Mouse (Mus musculus): Measurements from ENCODE around the gene Ambra1. TPM values are rescaled to one million over a fixed set of nuclear protein-coding genes. Genes with fewer than 3 reads are reported as not detected.

Gene Ambra1
- polyA plus RNA-seq, 1 experiment from 2014 or later, result 14.5 TPM

DNA sequence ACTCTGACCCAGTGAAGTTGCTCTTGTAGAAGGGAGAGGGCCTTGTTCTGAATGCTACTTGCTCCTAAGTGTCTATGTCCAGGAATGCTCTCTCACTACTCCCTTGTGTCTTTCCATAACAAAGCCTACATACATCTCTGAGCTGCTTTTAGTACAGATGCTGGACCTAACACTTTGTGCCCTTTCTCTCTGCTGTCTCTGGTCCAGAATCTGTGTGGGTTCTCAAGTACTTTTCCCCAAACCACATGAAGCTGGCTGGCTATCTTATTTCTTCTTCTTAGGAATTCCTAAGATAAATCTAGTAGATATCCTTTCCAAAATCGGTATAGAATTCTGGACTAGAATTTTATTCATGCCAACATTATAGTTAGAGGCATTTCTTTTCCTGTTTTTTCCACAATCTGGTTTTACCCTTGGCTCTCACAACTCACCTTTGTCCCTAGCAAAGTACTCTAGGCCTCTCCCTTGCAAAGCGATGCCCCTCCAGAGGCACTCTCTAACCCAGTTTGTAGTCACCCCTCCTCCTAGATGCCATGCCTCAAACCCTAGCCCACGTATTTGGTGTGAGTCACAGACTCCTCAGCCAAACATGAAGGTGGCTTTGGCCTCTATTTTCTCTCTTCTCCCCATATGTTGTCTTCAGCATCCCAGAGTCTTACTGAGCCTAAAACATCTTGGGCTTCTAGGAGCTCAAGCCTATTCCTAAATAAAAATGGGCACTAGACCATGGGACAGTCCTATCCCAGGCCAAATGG is 173.4 kb downstream of the Ambra1 start:
- H3K4me2 ChIP-seq, result no peak overlapping the region
- 84% methylated on average over 3 of the region's 3 CpGs for WGBS
- H3K27ac ChIP-seq (ENCODE audit: poor library complexity, severe bottlenecking), result no peak overlapping the region
- no peak overlapping the region for H3K9ac ChIP-seq
- no peak overlapping the region for H3K4me3 ChIP-seq
- no peaks in the 10 kb centered on the region for H3K27me3 ChIP-seq (replicated peaks)
- no peaks in the 10 kb centered on the region for H3K9me3 ChIP-seq (replicated peaks)
- no peak for ATAC-seq (ENCODE audit: insufficient number of reproducible peaks, low FRiP score)
- peaks cover 14% of the 10 kb centered on the region for H3K36me3 ChIP-seq
- no peaks in the 10 kb centered on the region for H3K4me1 ChIP-seq (replicated peaks)

- no peak overlapping the region for H3K4me2 ChIP-seq
- WGBS, result 75% methylated on average over 5 of the region's 5 CpGs
- no peak overlapping the region for H3K4me3 ChIP-seq
- peaks cover 23% of the 10 kb centered on the region for H3K36me3 ChIP-seq
- H3K27ac ChIP-seq (ENCODE audit: poor library complexity, severe bottlenecking), result no peak overlapping the region
- H3K4me1 ChIP-seq (replicated peaks), result no peaks in the 10 kb centered on the region
- H3K9ac ChIP-seq, result no peak overlapping the region
- H3K27me3 ChIP-seq (replicated peaks), result no peaks in the 10 kb centered on the region
- no peaks in the 10 kb centered on the region for H3K9me3 ChIP-seq (replicated peaks)
- ATAC-seq (ENCODE audit: insufficient number of reproducible peaks, low FRiP score), result no peak
These were observed 174.8 kb downstream of the Ambra1 start for GRCm38 (mm10) chr2:91904618-91905307.

DNA sequence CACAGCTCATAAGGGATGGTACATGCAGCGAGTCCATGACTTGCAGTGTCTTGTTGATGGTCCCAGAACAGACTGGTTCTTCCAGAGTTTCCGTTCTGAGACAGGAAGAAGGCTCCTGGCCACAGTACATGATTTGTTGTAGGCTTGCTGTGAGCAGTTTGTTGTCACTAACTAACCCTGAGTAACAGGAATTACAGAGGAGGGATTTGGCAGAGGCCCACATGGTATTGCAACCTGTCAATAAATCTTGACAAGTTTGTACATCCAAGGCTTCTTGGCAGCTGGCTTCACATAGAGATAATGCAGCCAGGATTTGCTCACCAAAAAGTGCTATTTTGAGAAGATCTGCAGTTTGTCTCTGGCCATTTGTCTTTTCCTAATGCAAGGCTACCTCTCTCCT is 176.2 kb downstream of the Ambra1 start:
- 91% methylated on average over 2 of the region's 2 CpGs for WGBS
- no peak overlapping the region for H3K4me3 ChIP-seq
- peaks cover 25% of the 10 kb centered on the region for H3K36me3 ChIP-seq

DNA sequence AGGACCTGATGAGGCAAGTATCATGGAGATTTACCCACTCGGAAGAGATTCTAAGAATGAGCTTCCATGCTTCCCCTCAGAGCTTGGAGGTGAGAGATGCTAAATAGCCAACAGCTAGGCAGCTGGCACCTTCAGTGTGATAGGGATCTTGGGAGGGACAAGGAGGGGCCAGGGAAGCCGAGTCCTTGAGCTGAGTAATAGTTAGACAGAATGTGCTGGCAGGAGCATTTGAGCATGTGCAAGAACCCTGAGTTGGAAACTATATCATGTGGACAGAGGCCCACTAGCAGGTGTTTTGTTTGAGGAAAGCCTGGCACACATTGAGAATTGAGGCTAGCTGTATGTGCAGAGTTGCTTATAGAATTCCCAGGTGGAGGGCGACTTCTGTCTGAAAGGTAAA is 182.7 kb downstream of the Ambra1 start:
- Histone ChIP-seq H3K27me3 (replicated peaks) (no peaks in the 10 kb centered on the region), H3K36me3 (peaks cover 76% of the 10 kb centered on the region), H3K4me1 (replicated peaks) (peaks cover 8% of the 10 kb centered on the region; the same call in 1 of the 2 replicates), H3K9me3 (replicated peaks) (no peaks in the 10 kb centered on the region), H3K9ac (no peak overlapping the region), H3K4me3 (no peak overlapping the region), H3K4me2 (no peak overlapping the region), H3K27ac (ENCODE audit: poor library complexity, severe bottlenecking) (no peak overlapping the region)
- no peak for ATAC-seq (ENCODE audit: insufficient number of reproducible peaks, low FRiP score)
- WGBS, result 56% methylated on average over 3 of the region's 3 CpGs

More for the DNA sequence above, 176.2 kb downstream of the Ambra1 start:
- no peaks in the 10 kb centered on the region for H3K27me3 ChIP-seq (replicated peaks)
- H3K9me3 ChIP-seq (replicated peaks), result no peaks in the 10 kb centered on the region
- H3K27ac ChIP-seq (ENCODE audit: poor library complexity, severe bottlenecking), result no peak overlapping the region
- H3K4me1 ChIP-seq (replicated peaks), result no peaks in the 10 kb centered on the region
- H3K9ac ChIP-seq, result no peak overlapping the region
- ATAC-seq (ENCODE audit: insufficient number of reproducible peaks, low FRiP score), result no peak
- H3K4me2 ChIP-seq, result no peak overlapping the region

GRCm38 (mm10) chr2:91913328-91914110 is 183.6 kb downstream of the Ambra1 start:
- no peak overlapping the region for H3K9ac ChIP-seq
- ATAC-seq (ENCODE audit: insufficient number of reproducible peaks, low FRiP score), result no peak
- peaks cover 8% of the 10 kb centered on the region; the same call in 1 of the 2 replicates for H3K4me1 ChIP-seq (replicated peaks)
- H3K4me2 ChIP-seq, result no peak overlapping the region
- WGBS, result 71% methylated on average over 7 of the region's 7 CpGs
- no peaks in the 10 kb centered on the region for H3K27me3 ChIP-seq (replicated peaks)
- peaks cover 84% of the 10 kb centered on the region for H3K36me3 ChIP-seq
- H3K4me3 ChIP-seq, result no peak overlapping the region
- no peak overlapping the region for H3K27ac ChIP-seq (ENCODE audit: poor library complexity, severe bottlenecking)
- no peaks in the 10 kb centered on the region for H3K9me3 ChIP-seq (replicated peaks)

DNA sequence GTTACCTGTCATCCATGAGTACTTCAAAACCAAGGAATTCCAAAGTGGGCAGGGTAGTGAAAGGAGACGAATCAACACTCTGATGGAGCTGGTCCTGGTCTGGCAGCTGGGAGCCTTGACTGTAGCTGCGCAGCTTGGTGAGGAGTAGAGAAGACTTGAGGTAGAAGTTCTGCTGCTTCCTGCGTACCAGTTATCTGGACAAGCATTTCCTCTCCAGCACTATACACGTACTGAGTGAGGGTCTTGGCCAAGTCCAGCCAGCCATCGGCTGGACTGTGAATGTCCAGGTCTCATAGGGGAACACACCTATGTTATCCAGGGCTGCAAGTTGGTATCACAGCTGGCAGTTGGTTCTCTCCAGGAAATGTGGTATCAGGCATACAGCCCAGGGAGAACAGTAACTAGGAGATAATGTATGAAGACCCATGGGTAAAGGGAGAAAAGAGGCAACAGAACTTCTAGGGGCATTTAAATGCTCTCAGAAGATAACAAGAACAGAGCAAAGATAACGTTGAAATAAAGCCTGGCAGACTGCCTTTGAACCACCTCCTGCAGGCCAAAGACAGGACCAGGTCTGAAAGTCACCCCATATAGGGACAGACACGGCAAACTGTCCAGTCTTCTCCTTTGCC is 186.5 kb downstream of the Ambra1 start:
- H3K4me3 ChIP-seq, result no peak overlapping the region
- 57% methylated on average over 7 of the region's 7 CpGs for WGBS
- H3K4me1 ChIP-seq (replicated peaks), result peaks cover 11% of the 10 kb centered on the region
- no peak overlapping the region for H3K4me2 ChIP-seq
- H3K27ac ChIP-seq (ENCODE audit: poor library complexity, severe bottlenecking), result no peak overlapping the region
- H3K36me3 ChIP-seq, result peaks cover 66% of the 10 kb centered on the region
- no peak for ATAC-seq (ENCODE audit: insufficient number of reproducible peaks, low FRiP score)
- H3K9ac ChIP-seq, result no peak overlapping the region
- peaks cover 14% of the 10 kb centered on the region for H3K27me3 ChIP-seq (replicated peaks)
- no peaks in the 10 kb centered on the region for H3K9me3 ChIP-seq (replicated peaks)

DNA sequence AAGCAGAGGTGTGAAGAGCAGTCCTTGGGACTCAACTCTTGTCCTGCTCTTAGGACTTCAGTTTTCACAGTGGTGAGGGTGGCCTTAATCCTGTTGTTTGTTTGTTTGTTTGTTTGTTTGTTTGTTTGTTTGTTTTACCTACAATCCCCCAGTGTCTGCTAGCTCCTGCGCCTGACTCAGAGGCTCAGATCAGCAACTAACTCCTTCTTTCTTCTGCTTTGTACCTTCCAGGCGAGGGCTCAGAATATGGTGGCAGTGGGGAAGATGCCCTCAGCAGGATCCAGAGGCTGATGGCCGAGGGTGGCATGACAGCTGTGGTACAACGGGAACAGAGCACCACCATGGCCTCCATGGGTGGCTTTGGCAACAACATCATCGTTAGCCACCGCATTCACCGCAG is 187.2 kb downstream of the Ambra1 start:
- no peak for ATAC-seq (ENCODE audit: insufficient number of reproducible peaks, low FRiP score)
- H3K36me3 ChIP-seq, result peaks cover 60% of the 10 kb centered on the region
- 87% methylated on average over 7 of the region's 7 CpGs for WGBS

GRCm38 (mm10) chr2:91920130-91920529 is 190.2 kb downstream of the Ambra1 start:
- Histone ChIP-seq H3K4me1 (replicated peaks) (peaks cover 28% of the 10 kb centered on the region), H3K9me3 (replicated peaks) (no peaks in the 10 kb centered on the region), H3K4me2 (no peak overlapping the region), H3K27ac (ENCODE audit: poor library complexity, severe bottlenecking) (no peak overlapping the region), H3K9ac (no peak overlapping the region), H3K4me3 (no peak overlapping the region), H3K36me3 (peaks cover 35% of the 10 kb centered on the region), H3K27me3 (replicated peaks) (peaks cover 46% of the 10 kb centered on the region)
- WGBS, result 60% methylated on average over 4 of the region's 4 CpGs
- ATAC-seq (ENCODE audit: insufficient number of reproducible peaks, low FRiP score), result no peak

More for the DNA sequence above, 187.2 kb downstream of the Ambra1 start:
- no peak overlapping the region for H3K4me3 ChIP-seq
- H3K4me2 ChIP-seq, result no peak overlapping the region
- peaks cover 18% of the 10 kb centered on the region for H3K4me1 ChIP-seq (replicated peaks)
- H3K27me3 ChIP-seq (replicated peaks), result peaks cover 20% of the 10 kb centered on the region
- H3K27ac ChIP-seq (ENCODE audit: poor library complexity, severe bottlenecking), result no peak overlapping the region
- H3K9me3 ChIP-seq (replicated peaks), result no peaks in the 10 kb centered on the region
- H3K9ac ChIP-seq, result no peak overlapping the region

GRCm38 (mm10) chr2:91921181-91921789 is 191.4 kb downstream of the Ambra1 start:
- Histone ChIP-seq H3K27ac (ENCODE audit: poor library complexity, severe bottlenecking) (no peak overlapping the region), H3K4me1 (replicated peaks) (peaks cover 28% of the 10 kb centered on the region), H3K9ac (0 out of 2 replicates have a peak overlapping the region, but pooled peaks have one; percentile 50), H3K4me2 (peak overlapping the region; percentile 96), H3K4me3 (peak overlapping the region; percentile 59), H3K27me3 (replicated peaks) (peaks cover 55% of the 10 kb centered on the region), H3K36me3 (peaks cover 26% of the 10 kb centered on the region), H3K9me3 (replicated peaks) (no peaks in the 10 kb centered on the region)
- WGBS, result 4% methylated on average over 31 of the region's 31 CpGs
- ATAC-seq (ENCODE audit: insufficient number of reproducible peaks, low FRiP score), result no peak

DNA sequence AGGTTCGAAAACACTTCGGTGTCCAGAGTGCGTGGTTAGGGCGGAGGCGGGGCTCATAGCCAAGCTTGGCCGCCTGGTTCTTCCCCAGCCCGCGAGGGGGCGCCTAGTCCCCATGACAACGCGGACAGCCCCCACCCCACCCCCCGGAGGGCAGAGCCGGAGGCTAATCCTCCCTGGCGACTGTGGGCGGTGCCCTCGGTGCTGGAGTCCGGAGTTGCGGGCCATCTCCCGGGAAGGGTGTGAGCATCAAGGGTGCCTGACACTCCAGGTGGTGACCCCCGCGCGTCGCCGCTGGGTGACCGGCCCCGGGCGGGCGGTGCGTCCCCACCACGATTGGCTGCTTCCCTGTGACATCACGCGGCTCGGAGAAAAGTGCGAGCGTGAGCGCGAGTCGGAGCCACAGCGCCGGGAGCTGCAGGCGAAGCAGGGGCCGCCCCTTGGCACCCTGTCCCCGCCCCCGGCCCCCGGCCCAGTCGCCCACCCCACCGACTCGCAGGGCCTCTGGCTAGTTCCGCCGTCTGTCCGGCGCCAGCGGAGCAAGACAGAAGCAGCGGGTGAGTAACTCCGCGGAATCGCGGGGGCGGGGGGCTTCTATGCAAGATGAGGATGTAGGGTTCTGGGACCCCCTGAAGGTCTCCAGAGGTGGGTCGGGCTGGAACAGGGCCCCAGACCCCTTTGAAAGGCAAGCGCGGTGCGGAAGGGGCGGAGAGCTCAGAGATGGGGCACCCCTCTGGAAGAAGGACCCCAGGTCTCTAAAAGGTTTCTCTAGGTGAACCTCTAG is 192.0 kb downstream of the Ambra1 start:
- Histone ChIP-seq H3K9me3 (replicated peaks) (no peaks in the 10 kb centered on the region), H3K36me3 (peaks cover 21% of the 10 kb centered on the region), H3K4me2 (peak overlapping the region; percentile 96), H3K4me3 (peak overlapping the region; percentile 59), H3K27ac (ENCODE audit: poor library complexity, severe bottlenecking) (no peak overlapping the region), H3K27me3 (replicated peaks) (peaks cover 60% of the 10 kb centered on the region), H3K4me1 (replicated peaks) (peaks cover 28% of the 10 kb centered on the region), H3K9ac (peak overlapping the region; percentile 50; the same call in 1 of the 2 replicates)
- under 1% methylated on average over 60 of the region's 64 CpGs for WGBS
- ATAC-seq (ENCODE audit: insufficient number of reproducible peaks, low FRiP score), result peak; percentile 51

Measured in heart, embryonic 12.5 days (tissue).